Mouse (Mus musculus) right cerebral cortex, postnatal 4 days (tissue): ENCODE results near the gene Plekhs1.
"Not testable (repeated sequence)": the region's sequence is repeated elsewhere in the genome, so short reads cannot be mapped to it uniquely, and the experiment has no call there.

ENCODE experiments used
- DNase-seq: peaks from one replicate; pipeline ENCODE4 v3.0.0-alpha.2; 2022

Plekhs1 gene

DNA sequence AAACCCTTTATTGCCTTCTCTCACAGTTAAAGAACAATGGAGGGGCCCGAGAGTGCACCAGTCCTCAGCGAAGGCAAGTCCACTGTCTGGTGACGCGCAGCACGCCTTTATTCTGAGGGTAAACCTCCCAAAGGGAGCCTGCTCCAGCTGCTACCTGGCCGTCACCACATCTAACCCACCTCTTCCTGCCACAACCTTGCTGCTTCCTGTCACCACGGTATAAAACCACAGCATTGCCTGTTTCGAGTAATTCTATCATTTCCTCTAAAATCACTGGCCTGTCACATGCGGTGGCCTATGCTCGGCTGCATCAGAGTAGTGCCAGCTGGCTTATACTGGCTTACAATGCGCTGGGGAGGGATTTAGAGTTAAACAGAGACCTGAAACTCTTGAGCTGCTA, 69.1 kb downstream of the Plekhs1 start:
- not testable (repeated sequence) for DNase-seq

DNA sequence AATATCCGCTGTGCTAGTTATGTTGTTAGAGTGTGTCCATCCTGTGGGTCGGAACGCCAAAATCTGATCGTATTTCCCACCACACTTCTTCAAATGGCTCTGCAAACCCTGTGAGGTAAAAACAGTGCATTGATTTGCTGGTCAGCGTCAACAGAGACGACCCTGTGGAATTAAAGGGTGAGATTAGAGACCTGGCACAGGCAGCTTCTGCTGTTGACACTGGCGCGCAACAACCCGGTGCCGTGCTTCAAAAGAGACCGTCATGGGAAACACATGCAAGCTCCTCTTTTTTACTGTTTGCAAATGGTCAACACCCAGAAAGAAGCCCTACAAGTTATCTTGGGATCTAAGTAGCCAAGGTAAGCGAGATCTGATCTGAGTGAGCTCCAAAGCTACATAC, 69.8 kb downstream of the Plekhs1 start:
- DNase-seq: no peak

- DNase-seq: no peak
These were observed 72.0 kb downstream of the Plekhs1 start for GRCm38 (mm10) chr19:56533291-56534071.

DNA sequence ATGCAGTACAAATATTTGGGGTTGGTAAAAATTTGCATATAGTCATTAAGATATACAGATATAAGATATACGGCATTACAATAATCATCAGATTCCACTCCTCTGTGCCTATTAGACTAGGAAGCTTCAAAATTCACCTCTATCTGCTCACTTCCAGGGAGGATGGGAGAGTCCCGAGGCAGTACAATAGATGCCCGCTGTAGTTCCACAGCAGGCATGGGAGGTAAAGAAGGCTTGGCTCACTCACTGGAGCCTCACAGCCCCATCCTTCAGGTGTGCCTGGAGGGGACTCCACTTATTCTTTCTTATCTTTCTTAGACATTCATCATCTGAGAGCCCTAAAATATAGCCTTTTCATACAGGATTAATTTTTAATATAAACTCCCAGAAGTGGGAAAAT, 72.9 kb downstream of the Plekhs1 start:
- no peak for DNase-seq

GRCm38 (mm10) chr19:56535064-56535463, 73.6 kb downstream of the Plekhs1 start:
- DNase-seq: no peak

GRCm38 (mm10) chr19:56535765-56536164, 74.3 kb downstream of the Plekhs1 start:
- DNase-seq: no peak
